Mouse (Mus musculus) ES-Bruce4 (cell line): ENCODE results near the gene Esd.
A peak's percentile ranks its signal among the peaks of the same experiment; 100 is the strongest.

Experiments
- CTCF ChIP-seq: IDR thresholded peaks from one replicate; pipeline ENCODE4 v1.8.1; 2011; ENCODE audit warnings: low read depth, low read length
- EP300 ChIP-seq: IDR thresholded peaks from 2 replicates; pipeline ENCODE4 v1.6.1; 2011; ENCODE audit warnings: low read depth, low read length; ENCODE audit not compliant: insufficient read depth
- POLR2A ChIP-seq: IDR thresholded peaks from one replicate; pipeline ENCODE4 v1.8.1; 2011; ENCODE audit warnings: low read length; ENCODE audit not compliant: insufficient read depth

DNA sequence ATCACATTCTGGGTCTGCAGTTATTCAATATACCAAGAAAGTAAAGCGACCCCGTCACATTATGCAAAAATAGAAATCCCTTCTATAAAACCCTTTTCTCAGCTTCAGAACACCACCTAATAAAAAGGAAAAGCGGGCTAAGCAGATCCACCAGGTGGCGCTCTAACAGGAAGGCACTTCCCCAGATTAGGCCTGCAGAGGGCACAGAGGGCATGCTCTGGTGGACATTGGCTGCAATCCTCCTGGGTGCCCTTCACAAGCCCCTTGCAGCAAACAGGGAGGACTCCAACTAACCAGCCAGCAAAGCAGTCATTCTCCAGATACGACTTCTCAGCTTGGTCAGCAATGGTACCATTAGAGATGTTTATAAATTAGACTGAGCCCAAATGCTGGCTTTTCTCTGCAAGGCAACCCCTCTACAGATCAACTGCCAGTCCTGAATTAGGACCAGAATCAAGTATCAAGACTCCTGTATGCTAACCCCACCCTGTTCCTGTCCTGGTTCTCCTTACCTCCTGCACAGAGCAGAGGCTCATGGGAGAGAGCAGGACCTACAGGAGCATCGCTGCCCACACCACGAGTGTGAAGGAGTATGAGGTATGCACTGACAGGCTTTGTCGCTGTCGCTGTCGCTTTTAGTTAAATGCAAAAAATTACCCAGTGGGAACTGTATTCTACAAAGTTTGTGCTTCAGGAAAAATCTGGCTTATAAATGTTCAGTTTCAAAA, 32.3 kb downstream of the Esd start:
- TF ChIP-seq CTCF (peak; percentile 81), EP300 (no peak), POLR2A (no peak)
